Mouse (Mus musculus) liver, embryonic 14.5 days (tissue): ENCODE measurements at regions not wholly inside any gene's neighbourhood (a gene's known extent, or its start where the extent isn't known, plus 50 kb on each side); places are given as distances from the start of the nearest gene placed in this dataset.

Experiments
- ATAC-seq: fragments of 200-750 bp; cut with Nextera tagmentation; 2 replicates; pipeline ENCODE4 v1.8.0; 2017; ENCODE audit warnings: moderate number of reproducible peaks, mild to moderate bottlenecking, moderate library complexity; ENCODE audit not compliant: insufficient read depth
- DNase-seq, 3 experiments: peaks; one replicate each; pipeline ENCODE4 v3.0.0-alpha.2; 2012 to 2013; ENCODE audit warnings: low read depth in 3 of 3, low spot score in 3 of 3
- H3K27ac ChIP-seq: fragments of 300-500 bp; sonication (generic); 2 replicates; pipeline ENCODE4 v1.5.1; 2014; ENCODE audit warnings: moderate library complexity, mild to moderate bottlenecking, control low read depth, inconsistent platforms
- H3K27me3 ChIP-seq: fragments of 300-500 bp; sonication (generic); 2 replicates; pipeline ENCODE4 v1.6.1; 2014; ENCODE audit warnings: mild to moderate bottlenecking, low read length, moderate library complexity; ENCODE audit not compliant: control insufficient read depth, insufficient read depth
- H3K36me3 ChIP-seq: fragments of 300-500 bp; sonication (generic); replicated peaks from 2 replicates; pipeline ENCODE4 v1.6.1; 2014; ENCODE audit warnings: low read depth; ENCODE audit not compliant: control insufficient read depth, insufficient read depth
- H3K4me1 ChIP-seq, 2 experiments: fragments of 200-500 bp in 1 of 2; fragments of 300-500 bp in 1 of 2; sonication (generic) in 1 of 2; replicated peaks; 2 replicates each; pipeline ENCODE4 v1.6.1; 2012 to 2014; ENCODE audit warnings: antibody characterized with exemption in 1 of 2, inconsistent platforms in 1 of 2, low read length in 1 of 2; ENCODE audit not compliant: control insufficient read depth in 2 of 2, insufficient read depth in 2 of 2
- H3K4me2 ChIP-seq: fragments of 300-500 bp; sonication (generic); 2 replicates; pipeline ENCODE4 v1.6.1; 2014; ENCODE audit warnings: low read depth, mild to moderate bottlenecking, control low read depth, moderate library complexity
- H3K4me3 ChIP-seq, 2 experiments: fragments of 200-500 bp in 1 of 2; fragments of 300-500 bp in 1 of 2; sonication (generic) in 1 of 2; 2 replicates each; pipeline ENCODE4 v1.5.1; 2012 to 2014; ENCODE audit warnings: low read depth in 2 of 2, low read length in 2 of 2, mild to moderate bottlenecking in 2 of 2, control low read depth in 1 of 2, inconsistent platforms in 1 of 2, moderate library complexity in 1 of 2; ENCODE audit not compliant: insufficient read depth in 1 of 2
- H3K9ac ChIP-seq: fragments of 300-500 bp; sonication (generic); replicated peaks from 2 replicates; pipeline ENCODE4 v1.6.1; 2014; ENCODE audit warnings: mild to moderate bottlenecking, control low read depth, moderate library complexity
- H3K9me3 ChIP-seq: fragments of 300-500 bp; sonication (generic); 2 replicates; pipeline ENCODE4 v1.6.1; 2016; ENCODE audit warnings: low read length, mixed read lengths; ENCODE audit not compliant: control insufficient read depth
- CTCF ChIP-seq: IDR thresholded peaks from 2 replicates; pipeline ENCODE4 v1.5.1; 2016; ENCODE audit warnings: antibody characterized with exemption, low read depth, control low read depth
- EP300 ChIP-seq: IDR thresholded peaks from 2 replicates; pipeline ENCODE4 v1.6.1; 2016; ENCODE audit warnings: antibody characterized with exemption, low read depth
- WGBS: fragments of 180-500 bp; shearing (Covaris S2); extraction: QIAGEN DNeasy Blood & Tissue Kit; methylation state at CpG from one replicate; pipeline ENCODE4 v1.1.7; 2014; ENCODE audit not compliant: insufficient replicate concordance; 5-methylcytosine and 5-hydroxymethylcytosine counted together

DNA sequence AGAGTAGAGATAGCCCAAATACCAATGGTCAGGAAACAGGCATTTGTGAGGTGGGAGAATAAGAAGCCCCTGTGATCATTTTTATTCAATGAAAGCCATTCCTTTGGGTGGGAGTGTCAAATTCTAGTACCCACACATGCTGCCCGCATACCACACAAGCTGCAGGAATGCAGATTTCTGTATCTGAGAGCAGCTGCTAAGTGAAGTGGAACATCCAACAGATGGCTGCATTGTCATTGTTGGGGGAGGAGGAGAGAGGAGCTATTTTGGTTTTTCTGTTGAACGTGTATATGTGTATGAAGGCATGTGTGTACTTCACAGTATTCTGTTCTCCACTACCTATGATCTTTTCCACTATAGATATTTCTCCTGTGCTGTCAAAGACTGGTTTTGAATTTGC lies 392.3 kb upstream of the Mef2c start:
- Histone ChIP-seq H3K4me2 (no peak overlapping the region), H3K4me1 (peaks cover 3% of the 10 kb centered on the region in 2 experiments; a peak in 1 of 4 replicates), H3K27me3 (no peaks in the 10 kb centered on the region), H3K9me3 (no peaks in the 10 kb centered on the region), H3K9ac (no peak overlapping the region), H3K27ac (no peak overlapping the region), H3K4me3 (no peak overlapping the region), H3K36me3 (no peaks in the 10 kb centered on the region)
- DNase-seq (no peak), ATAC-seq (peak; percentile 41; the same call in 1 of the 2 replicates)
- TF ChIP-seq EP300 (peak; percentile 53), CTCF (no peak)
- 11% methylated on average over 2 of the region's 2 CpGs for WGBS

DNA sequence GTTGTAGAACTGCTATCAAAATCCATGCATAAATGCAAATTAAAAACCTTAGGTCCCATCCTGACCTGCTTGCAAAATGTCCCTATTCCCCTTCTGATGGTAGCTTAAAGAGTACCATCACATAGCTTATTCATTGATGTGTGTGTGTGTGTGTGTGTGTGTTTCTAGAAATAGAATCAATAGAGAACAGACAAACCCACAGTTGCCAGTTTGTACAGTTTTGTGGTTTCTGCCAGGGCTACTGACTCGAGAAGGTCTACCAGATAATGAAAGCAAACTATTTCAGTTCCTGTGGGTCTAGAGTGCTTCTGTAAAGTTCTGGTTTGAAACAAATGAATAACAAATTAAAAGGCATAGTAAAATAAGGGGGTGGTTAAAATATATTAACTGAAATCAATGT lies 391.5 kb upstream of the Mef2c start:
- no peak overlapping the region for H3K9ac ChIP-seq
- TF ChIP-seq CTCF (no peak), EP300 (peak; percentile 55)
- 6% methylated on average over 1 of the region's 1 CpGs for WGBS
- DNase-seq (no peak), ATAC-seq (peak; percentile 56)
- H3K4me3 ChIP-seq = no peak overlapping the region
- no peaks in the 10 kb centered on the region for H3K27me3 ChIP-seq
- no peaks in the 10 kb centered on the region for H3K36me3 ChIP-seq
- no peak overlapping the region for H3K27ac ChIP-seq
- H3K9me3 ChIP-seq = no peaks in the 10 kb centered on the region
- no peak overlapping the region; the same call in 1 of the 2 replicates for H3K4me2 ChIP-seq
- H3K4me1 ChIP-seq = peaks cover 3% of the 10 kb centered on the region in 2 experiments; a peak in 1 of 4 replicates

- ATAC-seq = peak; percentile 69; the same call in 1 of the 2 replicates
- TF ChIP-seq EP300 (no peak), CTCF (no peak)
These were observed 391.1 kb upstream of the Mef2c start for GRCm38 (mm10) chr13:83112741-83113140.

GRCm38 (mm10) chr13:83113808-83114207 lies 390.0 kb upstream of the Mef2c start:
- H3K27me3 ChIP-seq = no peaks in the 10 kb centered on the region
- H3K4me3 ChIP-seq = no peak overlapping the region
- TF ChIP-seq CTCF (no peak), EP300 (no peak)
- no peaks in the 10 kb centered on the region for H3K9me3 ChIP-seq
- H3K4me2 ChIP-seq = no peak overlapping the region
- H3K36me3 ChIP-seq = no peaks in the 10 kb centered on the region
- no peak overlapping the region for H3K9ac ChIP-seq
- ATAC-seq = no peak
- peaks cover 3% of the 10 kb centered on the region in 2 experiments; a peak in 1 of 4 replicates for H3K4me1 ChIP-seq
- no peak for DNase-seq
- no peak overlapping the region for H3K27ac ChIP-seq

More at GRCm38 (mm10) chr13:83112741-83113140, 391.1 kb upstream of the Mef2c start:
- Histone ChIP-seq H3K4me1 (peaks cover 3% of the 10 kb centered on the region in 2 experiments; a peak in 1 of 4 replicates), H3K9me3 (no peaks in the 10 kb centered on the region), H3K4me2 (peak overlapping the region; percentile 8; the same call in 1 of the 2 replicates), H3K27me3 (no peaks in the 10 kb centered on the region), H3K9ac (no peak overlapping the region), H3K27ac (no peak overlapping the region), H3K4me3 (no peak overlapping the region), H3K36me3 (no peaks in the 10 kb centered on the region)
- DNase-seq = no peak
- 21% methylated on average over 5 of the region's 5 CpGs for WGBS

DNA sequence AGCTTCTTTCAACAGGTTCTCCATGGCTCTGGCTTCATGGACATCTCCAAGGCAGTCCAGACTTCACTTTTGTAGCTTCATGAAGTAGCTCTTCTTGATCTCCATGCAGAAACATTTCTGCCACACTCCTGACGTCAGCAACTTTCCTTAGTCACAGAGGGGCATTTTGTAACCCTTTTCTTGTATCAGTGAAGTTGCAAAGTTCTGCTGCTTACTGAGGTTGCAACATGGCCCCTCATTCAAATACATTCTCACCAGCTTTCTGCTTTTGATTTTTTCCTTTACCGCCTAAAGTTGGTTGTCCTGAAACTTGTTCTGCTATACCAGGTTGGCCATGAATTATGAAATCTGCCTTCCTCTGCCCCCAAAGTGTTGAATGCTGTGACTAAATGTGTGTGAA lies 389.4 kb upstream of the Mef2c start:
- Histone ChIP-seq H3K9ac (no peak overlapping the region), H3K9me3 (no peaks in the 10 kb centered on the region), H3K36me3 (no peaks in the 10 kb centered on the region), H3K4me3 (no peak overlapping the region), H3K27ac (no peak overlapping the region), H3K27me3 (no peaks in the 10 kb centered on the region), H3K4me2 (no peak overlapping the region), H3K4me1 (peaks cover 3% of the 10 kb centered on the region in 2 experiments; a peak in 1 of 4 replicates)
- no peak for DNase-seq
- no peak for ATAC-seq
- WGBS = 63% methylated on average over 2 of the region's 2 CpGs
- TF ChIP-seq EP300 (no peak), CTCF (no peak)
